Mouse (Mus musculus) kidney, adult 2 months (tissue): ENCODE measurements at regions not wholly inside any gene's neighbourhood (a gene's known extent, or its start where the extent isn't known, plus 50 kb on each side); places are given as distances from the start of the nearest gene placed in this dataset.
"Not testable (repeated sequence)": the region's sequence is repeated elsewhere in the genome, so short reads cannot be mapped to it uniquely, and the experiment has no call there.

ENCODE experiments used
- DNase-seq: peaks from one replicate; pipeline ENCODE4 v3.0.0; 2021
- H3K27ac ChIP-seq: fragments of 200-500 bp; 2 replicates; pipeline ENCODE4 v1.5.1; 2012; ENCODE audit warnings: low read depth, low read length, control low read depth, inconsistent platforms; ENCODE audit not compliant: insufficient read depth
- H3K27me3 ChIP-seq: fragments of 200-500 bp; replicated peaks from 2 replicates; pipeline ENCODE4 v1.6.1; 2012; ENCODE audit warnings: mild to moderate bottlenecking, moderate library complexity, low read length, inconsistent platforms; ENCODE audit not compliant: control insufficient read depth, insufficient read depth
- H3K36me3 ChIP-seq: fragments of 200-500 bp; 2 replicates; pipeline ENCODE4 v1.6.1; 2012; ENCODE audit warnings: mild to moderate bottlenecking, moderate library complexity, low read length, inconsistent platforms; ENCODE audit not compliant: control insufficient read depth, insufficient read depth
- H3K4me1 ChIP-seq: fragments of 200-500 bp; 2 replicates; pipeline ENCODE4 v1.6.1; 2011; ENCODE audit warnings: low read length; ENCODE audit not compliant: control insufficient read depth, insufficient read depth
- H3K4me3 ChIP-seq: fragments of 200-500 bp; 2 replicates; pipeline ENCODE4 v1.5.1; 2011; ENCODE audit warnings: mild to moderate bottlenecking, low read depth, low read length, control low read depth; ENCODE audit not compliant: insufficient read depth
- CTCF ChIP-seq: fragments of 200-500 bp; conservative IDR thresholded peaks from 2 replicates; pipeline ENCODE4 v1.5.1; 2011; ENCODE audit warnings: low read depth, mild to moderate bottlenecking, control low read depth, low read length, moderate library complexity, mixed read lengths; ENCODE audit not compliant: insufficient read depth, insufficient read length
- POLR2A ChIP-seq: fragments of 200-500 bp; IDR thresholded peaks from one replicate; pipeline ENCODE4 v1.6.1; 2011; ENCODE audit warnings: low read depth, low read length, control low read depth
- WGBS: fragments of 180-500 bp; shearing (Covaris S2); methylation state at CpG from one replicate; pipeline ENCODE4 v1.1.7; 2018; 5-methylcytosine and 5-hydroxymethylcytosine counted together

GRCm38 (mm10) chr17:69821901-69822300 lies 147.0 kb upstream of the Dlgap1 start:
- TF ChIP-seq CTCF (no peak), POLR2A (no peak)
- no peak for DNase-seq
- Histone ChIP-seq H3K27me3 (no peaks in the 10 kb centered on the region), H3K4me3 (no peak overlapping the region), H3K27ac (no peak overlapping the region), H3K4me1 (no peaks in the 10 kb centered on the region), H3K36me3 (no peaks in the 10 kb centered on the region)
- WGBS: 79% methylated on average over 2 of the region's 2 CpGs

- H3K27ac ChIP-seq: no peak overlapping the region
- no peak overlapping the region for H3K4me3 ChIP-seq
- DNase-seq: peak; percentile 23
- no peaks in the 10 kb centered on the region for H3K4me1 ChIP-seq
- WGBS: 32% methylated on average over 1 of the region's 1 CpGs
- no peak for TF ChIP-seq CTCF
- no peak for TF ChIP-seq POLR2A
- H3K27me3 ChIP-seq: no peaks in the 10 kb centered on the region
- no peaks in the 10 kb centered on the region for H3K36me3 ChIP-seq
Measured at GRCm38 (mm10) chr17:69822921-69823320, 146.0 kb upstream of the Dlgap1 start.

- H3K4me1 ChIP-seq: no peaks in the 10 kb centered on the region
- no peak overlapping the region for H3K27ac ChIP-seq
- H3K36me3 ChIP-seq: no peaks in the 10 kb centered on the region
- DNase-seq: no peak
- no peaks in the 10 kb centered on the region for H3K27me3 ChIP-seq
- no peak overlapping the region for H3K4me3 ChIP-seq
- TF ChIP-seq POLR2A (no peak), CTCF (no peak)
- 64% methylated on average over 5 of the region's 5 CpGs for WGBS
Measured at GRCm38 (mm10) chr17:69841308-69841707, 127.6 kb upstream of the Dlgap1 start.

- Histone ChIP-seq H3K4me3 (no peak overlapping the region), H3K4me1 (no peaks in the 10 kb centered on the region), H3K36me3 (no peaks in the 10 kb centered on the region), H3K27ac (no peak overlapping the region), H3K27me3 (no peaks in the 10 kb centered on the region)
- TF ChIP-seq CTCF (no peak), POLR2A (no peak)
- 44% methylated on average over 1 of the region's 1 CpGs for WGBS
- DNase-seq: no peak
Measured at GRCm38 (mm10) chr17:69848306-69848705, 120.6 kb upstream of the Dlgap1 start.

- Histone ChIP-seq H3K36me3 (no peaks in the 10 kb centered on the region), H3K27ac (no peak overlapping the region), H3K27me3 (no peaks in the 10 kb centered on the region), H3K4me1 (no peaks in the 10 kb centered on the region), H3K4me3 (no peak overlapping the region)
- WGBS: 23% methylated on average over 1 of the region's 1 CpGs
- TF ChIP-seq CTCF: no peak; the same call in 1 of the 2 replicates
- TF ChIP-seq POLR2A: no peak
- DNase-seq: no peak
Measured at GRCm38 (mm10) chr17:69850075-69850474, 118.8 kb upstream of the Dlgap1 start.

- not testable (repeated sequence) for H3K36me3 ChIP-seq, DNase-seq, H3K27me3 ChIP-seq, H3K27ac ChIP-seq, H3K4me1 ChIP-seq, H3K4me3 ChIP-seq
- 60% methylated on average over 8 of the region's 8 CpGs for WGBS
Measured at GRCm38 (mm10) chr17:69879958-69880357, 88.9 kb upstream of the Dlgap1 start.

GRCm38 (mm10) chr17:69893980-69894379 lies 74.9 kb upstream of the Dlgap1 start:
- no peak for DNase-seq
- Histone ChIP-seq H3K36me3 (no peaks in the 10 kb centered on the region), H3K27ac (no peak overlapping the region), H3K27me3 (no peaks in the 10 kb centered on the region), H3K4me1 (no peaks in the 10 kb centered on the region), H3K4me3 (no peak overlapping the region)
- TF ChIP-seq CTCF (no peak), POLR2A (no peak)
- WGBS: 68% methylated on average over 4 of the region's 4 CpGs
